Mouse (Mus musculus): ENCODE results near the gene Slc1a7. TPM values are rescaled to one million over a fixed set of nuclear protein-coding genes. Genes with fewer than 3 reads are reported as not detected.

The Slc1a7 gene
- total RNA-seq, 2 experiments from 2014 or later: 0.14 to 0.18 TPM

GRCm38 (mm10) chr4:108007532-108008103 is 39.5 kb downstream of the Slc1a7 start:
- DNase-seq (ENCODE audit: low spot score in 2 of 2): no peak

DNA sequence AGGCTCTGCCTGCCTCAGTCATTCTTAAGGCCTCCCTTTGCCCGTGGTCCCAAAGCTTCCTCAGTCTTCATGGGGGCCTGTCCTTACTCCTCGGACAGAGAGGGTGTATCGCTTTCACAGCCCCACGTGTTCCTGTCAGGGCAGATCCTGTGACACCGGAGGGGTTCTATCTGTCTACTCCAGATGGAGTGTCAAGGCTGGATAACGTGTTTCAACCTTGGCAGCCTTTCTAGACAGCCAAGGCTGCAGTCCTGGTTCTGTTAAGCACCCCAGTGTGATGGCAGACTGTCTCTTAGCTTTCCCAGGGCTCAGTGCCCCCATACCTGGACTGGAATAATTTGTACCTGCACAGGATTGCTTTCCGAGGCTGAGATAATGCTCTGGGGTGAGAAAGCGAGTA is 40.4 kb downstream of the Slc1a7 start:
- no peak for DNase-seq (ENCODE audit: low spot score in 2 of 2)

DNA sequence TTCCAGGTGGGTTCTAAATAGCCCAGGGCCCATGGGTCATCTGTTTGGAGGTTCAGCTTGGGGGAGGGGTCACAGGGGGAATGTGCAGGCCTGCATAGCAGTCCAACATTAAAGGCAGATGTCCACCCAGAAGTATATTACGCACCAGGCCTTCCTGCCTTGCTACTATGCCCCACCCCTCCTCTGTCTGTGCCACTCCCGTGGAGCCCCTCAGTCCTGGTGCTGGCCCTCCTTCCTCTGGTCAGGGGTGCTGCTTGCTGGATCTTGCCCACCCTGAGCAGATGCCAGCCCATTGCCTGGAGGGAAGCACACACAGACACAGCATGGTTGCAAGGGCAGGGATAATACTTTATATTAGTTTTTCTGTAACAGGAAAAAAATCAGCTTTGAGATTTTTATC is 46.3 kb downstream of the Slc1a7 start:
- no peak for DNase-seq (ENCODE audit: low spot score in 2 of 2)

DNA sequence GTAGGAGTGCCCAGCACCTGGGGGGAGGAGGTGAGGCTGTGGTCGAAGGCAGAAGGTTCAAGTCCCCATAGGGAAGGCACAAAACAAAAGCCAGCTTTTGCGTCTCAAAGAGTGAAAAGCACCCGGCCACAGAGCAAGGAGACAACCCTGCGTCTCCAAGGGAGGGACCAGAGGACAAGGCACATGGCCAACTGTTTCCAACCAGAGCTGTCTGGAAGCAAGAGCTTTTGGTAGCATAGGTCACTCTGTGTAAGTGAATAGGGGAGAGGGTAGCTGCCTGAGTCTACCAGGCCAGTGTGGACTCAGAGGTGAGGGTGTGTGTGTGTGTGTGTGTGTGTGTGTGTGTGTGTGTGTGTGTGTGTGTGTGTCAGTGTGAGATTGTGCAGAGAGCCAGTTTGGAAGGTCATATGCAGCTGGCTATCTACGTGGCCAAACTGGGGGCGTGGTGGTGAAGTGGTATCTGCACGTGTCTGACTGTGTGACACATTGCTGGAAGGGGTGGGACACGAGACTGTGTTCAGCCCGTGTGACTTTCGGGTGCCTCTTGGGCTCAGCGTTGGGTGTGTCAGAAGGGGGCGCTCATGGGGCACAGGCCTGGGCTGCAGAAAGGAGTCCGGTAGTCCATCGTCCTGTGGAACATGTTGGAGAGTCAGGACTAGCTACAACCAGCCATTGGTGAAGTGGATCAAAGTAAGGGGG is 47.1 kb downstream of the Slc1a7 start:
- DNase-seq (ENCODE audit: low spot score in 2 of 2): no peak

DNA sequence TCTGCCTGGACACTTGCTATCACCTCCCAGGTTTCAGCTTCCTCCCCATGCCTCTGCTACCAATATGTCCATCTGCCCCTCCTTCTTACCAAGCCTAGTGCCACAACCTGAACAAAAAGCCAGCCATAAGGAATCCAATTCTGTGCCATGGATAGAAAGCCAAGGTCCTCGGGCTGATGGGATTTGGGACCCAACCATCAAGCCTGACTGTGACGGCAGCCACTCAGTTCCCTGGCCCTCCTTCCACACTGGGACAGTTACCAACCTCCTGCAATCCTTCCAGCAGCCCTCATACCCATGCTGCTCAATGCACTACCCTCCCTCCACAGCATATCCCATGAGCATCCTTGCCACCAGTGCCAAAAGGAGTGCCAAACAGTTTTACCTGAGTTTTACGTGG is 48.2 kb downstream of the Slc1a7 start:
- no peak for DNase-seq (ENCODE audit: low spot score in 2 of 2)

DNA sequence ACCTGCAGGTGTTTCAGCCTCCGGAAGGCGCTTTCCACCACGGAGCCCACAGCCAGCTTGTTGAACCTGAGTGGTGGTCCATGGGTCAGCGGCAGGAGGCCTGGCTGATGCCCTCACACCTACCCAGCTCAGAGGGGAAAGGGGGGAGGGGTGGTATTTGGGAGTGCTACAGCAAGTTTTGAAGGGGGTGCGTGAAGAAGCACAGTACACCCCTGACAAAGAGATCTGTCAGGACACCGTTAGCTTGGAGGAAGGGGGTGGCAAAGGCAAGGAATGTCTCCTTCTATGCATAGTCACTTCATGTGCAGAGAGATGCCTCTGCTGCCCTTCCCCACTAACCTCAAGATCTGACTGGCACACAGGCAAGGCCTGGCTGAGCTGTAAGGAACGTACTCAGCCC is 49.7 kb downstream of the Slc1a7 start:
- DNase-seq (ENCODE audit: low spot score in 2 of 2): no peak

DNA sequence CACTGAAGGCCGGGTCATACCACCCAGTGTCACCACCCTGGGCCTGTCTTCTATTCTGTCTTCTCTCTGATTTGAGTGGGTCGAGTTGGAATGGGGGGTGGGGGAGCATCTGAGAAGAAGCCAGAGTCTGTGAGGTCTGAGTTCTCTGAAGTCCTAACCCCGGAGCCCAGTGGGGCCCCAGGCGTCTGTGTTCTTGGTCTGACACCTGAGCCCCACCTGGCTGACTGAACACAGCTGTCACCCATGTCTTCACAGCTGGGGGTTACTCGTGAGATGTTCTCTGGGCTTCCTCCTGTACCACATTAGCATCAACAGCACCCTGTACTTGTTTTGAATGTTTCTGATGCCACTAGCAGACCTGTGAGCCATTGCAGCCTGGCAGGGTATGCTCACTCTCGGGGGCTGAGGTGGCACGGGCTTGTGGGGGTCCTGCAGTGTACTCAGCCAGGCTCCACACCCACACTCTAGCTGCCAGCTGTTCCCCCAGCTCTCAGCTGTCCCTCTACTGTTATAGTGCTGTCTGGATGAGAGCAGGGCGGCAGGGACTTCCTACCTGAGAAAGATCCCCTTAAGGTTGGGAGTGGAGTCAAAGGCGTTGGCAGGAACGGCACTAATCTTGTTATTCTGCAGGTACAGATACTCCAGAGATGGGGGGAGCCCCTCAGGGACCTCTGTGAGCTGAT is 50.2 kb downstream of the Slc1a7 start:
- no peak for DNase-seq (ENCODE audit: low spot score in 2 of 2)

DNA sequence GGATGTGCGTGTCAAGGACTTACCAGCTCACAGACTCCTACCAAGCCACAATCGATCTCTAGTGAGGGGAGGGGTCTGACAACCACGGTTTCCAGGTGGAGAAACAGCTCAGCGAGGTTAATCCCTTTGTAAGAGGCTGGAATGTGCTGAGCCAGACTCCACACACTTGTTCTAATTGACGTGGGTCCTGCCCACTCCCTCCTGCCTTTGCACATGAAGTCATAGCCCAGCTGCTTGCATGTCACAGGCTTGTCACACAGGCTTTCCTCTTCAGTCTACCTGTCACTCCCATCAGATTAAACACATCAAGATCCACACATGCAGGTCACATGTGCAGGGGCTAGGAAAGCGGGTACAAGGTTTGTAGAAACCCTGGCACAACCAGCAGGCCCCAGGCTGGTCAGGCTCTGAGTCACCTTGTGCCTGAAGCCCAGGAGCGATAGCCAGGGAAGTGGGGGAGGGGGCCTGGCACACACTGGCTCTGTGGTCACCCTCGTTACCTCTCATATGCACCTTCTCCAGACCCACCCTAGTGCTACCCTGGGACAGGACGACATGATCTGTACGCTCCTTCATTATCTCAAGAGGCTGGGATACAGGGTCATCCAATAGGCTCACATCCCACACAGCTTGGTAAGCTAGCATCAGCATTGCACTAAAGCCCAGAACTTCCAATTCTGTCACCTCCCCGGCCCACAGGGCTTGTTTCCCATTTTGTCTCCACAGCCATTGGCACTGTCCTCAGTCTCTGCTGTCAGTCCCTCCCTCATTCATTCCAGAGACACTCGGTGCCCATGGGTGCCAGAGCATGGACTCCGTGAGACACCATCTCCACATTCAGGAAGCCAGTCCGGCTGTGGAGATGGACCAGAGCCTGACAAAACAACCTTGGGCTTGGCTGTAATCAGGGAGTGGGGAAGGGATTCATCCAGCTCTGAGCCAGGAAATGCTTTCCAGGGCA is 51.1 kb downstream of the Slc1a7 start:
- no peak for DNase-seq (ENCODE audit: low spot score in 2 of 2)

DNA sequence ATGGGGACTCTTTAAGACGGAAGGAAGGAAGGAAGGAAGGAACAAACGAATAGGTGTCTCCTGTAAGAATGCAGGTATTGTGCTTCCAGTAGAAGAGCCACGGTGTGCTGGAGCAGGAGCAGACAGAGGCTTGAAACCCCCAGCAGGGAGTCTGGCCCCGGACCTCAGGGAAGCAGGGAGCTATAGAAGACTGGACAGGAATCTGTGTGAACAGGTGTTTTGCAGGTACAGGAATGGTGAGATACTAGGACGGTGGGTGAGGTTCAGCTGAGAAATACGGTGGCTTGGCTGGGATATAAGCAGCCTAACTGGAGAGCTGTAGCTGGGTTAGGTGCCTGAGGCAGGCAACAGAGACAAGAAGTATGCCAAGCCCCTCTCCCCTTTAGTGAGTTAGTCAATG is 52.0 kb downstream of the Slc1a7 start:
- no peak for DNase-seq (ENCODE audit: low spot score in 2 of 2)

- DNase-seq (ENCODE audit: low spot score in 2 of 2): no peak
Measured at GRCm38 (mm10) chr4:108023186-108023585, 55.1 kb downstream of the Slc1a7 start.

DNA sequence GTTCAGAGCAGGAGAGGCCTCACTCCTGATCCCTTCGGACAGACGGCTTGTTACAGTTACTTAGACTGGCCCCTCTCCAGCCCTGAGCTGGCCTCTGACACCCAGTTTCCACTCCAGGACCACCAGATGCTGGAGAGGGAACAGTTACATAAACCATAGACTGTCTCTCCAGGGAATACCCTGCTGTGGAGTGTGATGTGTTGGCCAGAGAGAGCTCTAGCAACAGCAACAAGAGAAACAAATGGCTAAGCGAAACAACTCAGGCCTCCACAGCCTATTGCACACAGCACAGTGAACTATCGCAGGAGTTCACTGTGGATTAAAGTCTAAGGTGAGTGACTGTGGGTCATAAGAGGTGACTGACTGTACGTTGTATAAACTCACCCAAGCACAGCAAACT is 56.5 kb downstream of the Slc1a7 start:
- no peak for DNase-seq (ENCODE audit: low spot score in 2 of 2)

DNA sequence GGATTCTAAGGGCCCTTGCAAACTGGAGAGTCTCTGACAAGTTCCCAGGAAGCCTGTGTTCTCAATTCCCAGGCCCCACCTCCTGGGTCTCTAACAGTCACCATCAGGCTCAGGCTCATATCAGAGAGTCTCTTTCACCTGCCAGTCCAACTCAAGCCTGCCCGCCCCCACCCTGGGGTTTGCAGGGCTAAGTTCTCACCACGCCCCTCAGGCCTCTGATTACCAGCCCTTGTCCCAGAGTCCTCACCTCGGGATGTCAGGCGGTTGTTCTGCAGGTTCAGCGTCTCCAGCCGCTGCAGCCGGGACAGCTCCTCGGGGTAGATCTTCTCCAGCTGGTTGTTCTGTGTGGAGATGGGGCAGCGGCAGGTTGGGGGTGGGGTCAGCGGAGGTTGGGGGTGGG is 57.1 kb downstream of the Slc1a7 start:
- DNase-seq (ENCODE audit: low spot score in 2 of 2): no peak

GRCm38 (mm10) chr4:108026193-108026592 is 58.1 kb downstream of the Slc1a7 start:
- no peak for DNase-seq (ENCODE audit: low spot score in 2 of 2)

- DNase-seq (ENCODE audit: low spot score in 2 of 2): no peak
Measured at GRCm38 (mm10) chr4:108030888-108031501, 62.9 kb downstream of the Slc1a7 start.

DNA sequence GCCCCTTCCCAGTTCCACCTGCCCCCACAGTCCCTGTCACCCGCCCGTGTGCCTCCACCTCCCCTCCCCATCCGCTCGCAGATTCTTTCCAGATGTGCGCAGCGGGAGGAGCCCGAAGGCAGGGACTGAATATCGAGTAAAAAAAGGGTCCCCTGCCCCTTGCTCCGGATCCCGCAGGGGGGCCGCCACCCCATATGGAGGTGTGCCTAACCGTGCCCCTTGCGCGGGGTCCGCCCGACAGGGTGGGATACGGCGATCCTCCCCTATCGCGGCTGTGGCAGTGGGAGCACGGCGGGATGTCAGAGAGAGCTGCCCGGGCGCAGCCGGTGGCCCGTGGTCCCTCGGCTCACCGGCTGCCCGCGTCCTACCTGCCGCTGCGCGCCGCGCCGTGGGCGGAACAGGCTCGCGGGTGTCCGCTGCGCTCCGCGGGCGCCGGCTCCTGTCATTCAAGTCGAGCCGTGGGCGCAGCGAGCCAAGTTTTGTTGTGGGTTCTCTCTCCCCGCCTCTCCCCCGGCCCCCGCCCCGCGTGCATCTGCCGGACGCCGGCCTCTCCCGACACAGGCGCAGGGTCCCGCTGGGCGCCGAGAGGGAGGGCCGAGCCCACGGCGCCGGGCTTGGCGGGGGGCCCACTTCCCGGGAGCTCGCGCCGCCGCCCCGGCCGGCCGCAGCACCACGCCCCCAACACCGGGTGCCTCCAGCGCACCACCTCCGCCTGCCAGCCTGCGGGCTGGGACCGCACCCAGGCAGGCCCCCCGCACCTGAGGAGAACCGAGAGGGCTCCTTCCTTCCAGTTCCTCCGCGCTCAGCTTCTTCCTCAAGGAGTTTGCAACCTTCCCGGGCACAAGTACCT is 63.6 kb downstream of the Slc1a7 start:
- peak in 1 of 2 experiments; percentile 59 for DNase-seq (ENCODE audit: low spot score in 2 of 2)

DNA sequence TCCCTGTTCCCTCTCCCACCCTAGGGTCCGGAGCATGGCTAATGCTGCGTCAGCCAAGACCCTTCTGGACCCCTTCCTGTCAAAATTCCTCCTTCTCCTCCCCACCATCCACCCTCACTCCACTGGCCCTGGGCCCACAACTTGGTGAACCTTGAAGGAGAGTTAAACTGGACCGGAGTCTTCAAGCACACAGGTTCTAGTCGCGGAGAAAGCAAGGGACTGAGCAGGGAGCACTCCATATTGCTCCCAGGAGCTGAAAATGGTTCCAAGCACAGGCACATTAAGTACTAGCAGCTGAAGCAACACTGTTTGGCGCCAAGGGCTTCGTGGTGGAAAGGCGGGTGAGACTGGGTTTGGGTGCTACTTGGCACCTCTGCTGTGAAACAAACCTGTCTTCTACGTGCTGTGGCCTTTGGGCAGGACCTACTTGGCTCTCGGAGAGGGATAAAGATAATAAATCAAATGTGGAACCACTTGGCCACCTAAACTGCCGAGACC is 64.3 kb downstream of the Slc1a7 start:
- DNase-seq (ENCODE audit: low spot score in 2 of 2): no peak

DNA sequence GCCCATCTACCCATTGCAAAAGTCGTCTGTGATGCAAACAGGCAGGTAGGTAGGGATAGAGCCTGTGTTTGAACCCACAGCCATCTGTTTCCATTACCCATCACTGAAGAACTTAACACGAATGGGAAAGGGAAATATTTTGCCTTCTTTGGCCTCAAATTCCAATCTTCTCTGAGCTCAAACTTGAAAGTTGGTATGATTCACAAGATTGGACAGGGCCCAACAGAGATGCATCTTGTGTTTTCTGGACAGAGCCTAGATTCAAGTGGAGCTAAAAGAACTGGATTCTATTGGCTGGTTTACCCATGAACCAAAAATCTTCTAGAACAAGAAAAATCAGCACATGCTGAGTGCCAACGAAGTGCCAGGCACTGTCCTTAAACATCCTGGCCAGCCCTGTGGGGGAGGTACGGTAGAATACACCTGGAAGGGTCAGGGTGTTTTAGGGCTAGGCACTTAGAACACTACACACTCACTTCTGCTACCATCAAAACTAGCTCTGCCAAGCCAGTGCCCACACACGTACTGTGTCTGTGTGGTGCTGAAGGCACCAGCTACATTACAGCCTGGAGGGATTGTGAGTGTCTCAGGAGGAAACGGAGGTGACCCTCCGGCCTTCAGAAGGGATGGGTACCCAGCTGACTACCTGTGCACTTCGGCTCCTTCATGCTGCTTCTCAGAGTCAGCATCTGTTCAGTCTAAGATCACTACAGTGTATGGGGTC is 65.1 kb downstream of the Slc1a7 start:
- no peak for DNase-seq (ENCODE audit: low spot score in 2 of 2)

DNA sequence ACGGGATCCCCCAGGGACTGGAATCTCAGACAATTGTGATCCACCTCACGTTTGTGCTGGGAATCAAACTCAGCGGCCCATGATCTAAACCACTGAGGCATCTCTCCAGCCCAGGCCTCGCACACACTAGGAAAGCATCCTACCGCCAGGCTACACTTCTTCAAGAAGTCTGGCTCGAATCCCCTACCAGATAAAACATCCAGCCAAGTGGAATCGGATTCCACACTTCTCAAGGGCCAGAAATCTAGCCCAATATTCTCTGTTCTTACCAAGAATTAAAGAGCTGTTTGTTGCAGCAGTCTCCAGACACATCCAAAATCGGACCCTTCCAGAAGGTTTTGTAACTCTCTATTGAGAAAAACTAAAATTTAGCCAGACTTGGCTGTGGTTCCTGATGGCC is 68.9 kb downstream of the Slc1a7 start:
- no peak for DNase-seq (ENCODE audit: low spot score in 2 of 2)
